Mouse (Mus musculus) embryonic facial prominence, embryonic 12.5 days (tissue): Measurements from ENCODE around the gene Boc. TPM values are rescaled to one million over a fixed set of nuclear protein-coding genes. Genes with fewer than 3 reads are reported as not detected.
A peak's percentile ranks its signal among the peaks of the same experiment; 100 is the strongest.

Experiments
- ATAC-seq: fragments of 200-750 bp; cut with Nextera tagmentation; 2 replicates; pipeline ENCODE4 v1.8.0; 2017; ENCODE audit not compliant: insufficient number of reproducible peaks, insufficient read depth, low FRiP score, low TSS enrichment
- H3K27ac ChIP-seq: fragments of 300-500 bp; sonication (generic); 2 replicates; pipeline ENCODE4 v1.5.1; 2016; ENCODE audit warnings: mild to moderate bottlenecking
- H3K27me3 ChIP-seq: fragments of 300-500 bp; sonication (generic); 2 replicates; pipeline ENCODE4 v1.6.1; 2016; ENCODE audit warnings: mild to moderate bottlenecking, moderate library complexity
- H3K36me3 ChIP-seq: fragments of 300-500 bp; sonication (generic); 2 replicates; pipeline ENCODE4 v1.6.1; 2016; ENCODE audit warnings: mild to moderate bottlenecking
- H3K4me1 ChIP-seq: fragments of 300-500 bp; sonication (generic); 2 replicates; pipeline ENCODE4 v1.6.1; 2016
- H3K4me2 ChIP-seq: fragments of 300-500 bp; sonication (generic); replicated peaks from 2 replicates; pipeline ENCODE4 v1.6.1; 2016; ENCODE audit warnings: mild to moderate bottlenecking, moderate library complexity
- H3K4me3 ChIP-seq: fragments of 300-500 bp; sonication (generic); 2 replicates; pipeline ENCODE4 v1.5.1; 2016; ENCODE audit warnings: mild to moderate bottlenecking
- H3K9ac ChIP-seq: fragments of 300-500 bp; sonication (generic); 2 replicates; pipeline ENCODE4 v1.6.1; 2016; ENCODE audit warnings: mild to moderate bottlenecking, moderate library complexity
- H3K9me3 ChIP-seq: fragments of 300-500 bp; sonication (generic); 2 replicates; pipeline ENCODE4 v1.6.1; 2016; ENCODE audit warnings: mild to moderate bottlenecking, moderate library complexity
- WGBS: fragments of 180-500 bp; shearing (Covaris S2); methylation state at CpG from one replicate; pipeline ENCODE4 v1.1.7; 2016; 5-methylcytosine and 5-hydroxymethylcytosine counted together
- polyA plus RNA-seq: library from polyadenylated mRNA; unstranded; fragments of >200 nt; fragmentation: Nextera tagmentation; extraction: Ambion mirVana; gene quantifications from 2 replicates; pipeline ENCODE4 v1.2.1, GENCODE M21; 2016

The Boc gene
- polyA plus RNA-seq, 1 experiment from 2014 or later = 37.1 TPM

DNA sequence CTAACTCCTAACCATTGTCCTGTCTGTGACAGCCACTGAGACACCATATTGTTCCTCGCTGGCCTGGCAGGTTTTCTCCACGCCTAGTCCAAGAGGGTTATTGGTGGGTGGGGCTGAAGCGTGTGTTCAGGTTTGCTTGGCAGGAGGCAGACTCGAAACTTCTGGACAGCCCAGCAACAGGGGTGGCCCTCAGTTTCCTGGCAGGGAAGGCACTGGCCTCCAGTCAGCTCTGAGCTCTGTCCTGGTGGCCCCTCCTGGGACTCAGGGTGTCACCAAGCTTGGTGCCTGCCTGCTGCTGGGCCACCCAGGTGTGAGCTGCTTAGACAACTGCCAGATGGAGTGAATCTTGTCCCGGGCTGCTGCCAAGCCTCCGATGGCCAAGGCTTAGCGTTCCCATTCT, 56.4 kb downstream of the Boc start:
- Histone ChIP-seq H3K4me2 (no peak overlapping the region), H3K9me3 (peaks cover 3% of the 10 kb centered on the region; the same call in 1 of the 2 replicates), H3K36me3 (peaks cover 89% of the 10 kb centered on the region), H3K4me1 (0 out of 2 replicates have a peak, but pooled peaks cover 5% of the 10 kb centered on the region), H3K27me3 (no peaks in the 10 kb centered on the region), H3K27ac (no peak overlapping the region), H3K4me3 (no peak overlapping the region), H3K9ac (no peak overlapping the region)
- 86% methylated on average over 7 of the region's 7 CpGs for WGBS
- no peak for ATAC-seq

DNA sequence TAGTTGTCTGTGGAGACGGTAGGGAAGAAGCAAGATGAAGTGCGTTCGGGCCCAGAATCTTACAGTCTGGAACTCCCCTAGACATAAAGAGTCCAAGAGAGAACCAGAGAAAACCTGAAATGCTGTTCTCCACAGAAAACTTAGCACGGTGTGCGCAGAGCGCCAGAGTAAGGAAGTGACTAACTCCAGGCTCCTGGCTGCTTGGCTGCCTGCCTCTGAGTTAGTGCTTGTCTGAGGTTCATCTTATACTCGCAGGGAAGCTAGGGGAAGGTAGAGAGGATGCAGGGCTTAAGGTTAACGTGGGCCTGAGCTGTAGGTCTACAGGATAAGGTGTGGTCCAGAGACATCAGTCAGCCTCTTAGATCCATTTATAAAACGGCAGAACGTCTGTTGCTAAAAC, 56.9 kb downstream of the Boc start:
- Histone ChIP-seq H3K9me3 (peaks cover 3% of the 10 kb centered on the region; the same call in 1 of the 2 replicates), H3K36me3 (peaks cover 95% of the 10 kb centered on the region), H3K9ac (no peak overlapping the region), H3K4me3 (no peak overlapping the region), H3K4me2 (no peak overlapping the region), H3K27ac (no peak overlapping the region), H3K27me3 (no peaks in the 10 kb centered on the region), H3K4me1 (no peaks in the 10 kb centered on the region)
- 90% methylated on average over 10 of the region's 10 CpGs for WGBS
- no peak for ATAC-seq

DNA sequence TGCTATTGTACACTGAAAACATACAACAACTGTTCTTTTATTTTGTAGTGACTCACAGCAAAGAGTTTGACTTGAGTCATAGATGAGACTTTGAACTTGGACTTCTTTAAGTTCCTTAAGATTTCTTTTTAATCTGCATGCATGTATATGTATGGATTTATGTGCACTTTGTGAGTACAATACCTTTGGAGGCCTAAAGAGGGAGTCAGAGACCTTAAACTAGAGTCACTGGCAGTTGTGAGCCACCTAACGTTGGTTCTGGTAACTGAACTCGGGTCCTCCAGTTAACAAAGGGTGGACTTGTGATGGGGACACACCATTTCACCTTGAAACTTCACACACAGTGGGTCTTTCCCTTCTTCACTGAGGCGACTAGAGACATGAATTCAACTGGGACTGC, 60.2 kb downstream of the Boc start:
- Histone ChIP-seq H3K4me2 (no peak overlapping the region), H3K9me3 (no peaks in the 10 kb centered on the region), H3K27me3 (no peaks in the 10 kb centered on the region), H3K27ac (no peak overlapping the region), H3K36me3 (peaks cover 84% of the 10 kb centered on the region), H3K4me1 (peaks cover 23% of the 10 kb centered on the region), H3K9ac (no peak overlapping the region), H3K4me3 (no peak overlapping the region)
- WGBS = 91% methylated on average over 3 of the region's 3 CpGs
- ATAC-seq = no peak

DNA sequence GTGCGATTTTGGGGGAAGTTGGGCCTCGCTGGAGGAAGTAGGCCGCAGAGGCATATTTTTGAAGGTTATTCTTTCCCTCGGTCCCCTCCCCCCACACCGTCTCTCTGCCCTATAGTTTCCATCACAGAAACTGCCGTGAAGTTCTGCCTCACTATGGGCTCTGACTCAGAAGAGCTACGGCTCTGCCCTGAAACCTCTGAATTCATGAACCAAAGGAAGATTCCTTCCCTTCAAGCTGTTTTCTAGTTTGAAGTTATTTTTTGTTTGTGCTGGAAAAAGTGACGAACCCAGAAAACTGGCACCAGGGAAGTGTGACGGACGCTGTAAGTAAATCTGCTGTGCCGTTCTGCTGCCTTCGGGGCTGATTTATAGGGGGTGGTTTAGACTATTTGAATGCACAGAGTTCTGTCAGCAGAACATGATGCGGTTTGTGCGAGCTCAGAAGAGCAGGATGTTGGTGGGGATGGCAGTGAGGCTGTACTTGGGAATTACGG, 61.7 kb downstream of the Boc start:
- 81% methylated on average over 15 of the region's 15 CpGs for WGBS
- no peak overlapping the region for H3K9ac ChIP-seq
- no peak overlapping the region for H3K27ac ChIP-seq
- H3K27me3 ChIP-seq = no peaks in the 10 kb centered on the region
- no peak overlapping the region for H3K4me3 ChIP-seq
- H3K4me2 ChIP-seq = no peak overlapping the region
- H3K9me3 ChIP-seq = no peaks in the 10 kb centered on the region
- peaks cover 23% of the 10 kb centered on the region for H3K4me1 ChIP-seq
- ATAC-seq = no peak
- H3K36me3 ChIP-seq = peaks cover 84% of the 10 kb centered on the region

DNA sequence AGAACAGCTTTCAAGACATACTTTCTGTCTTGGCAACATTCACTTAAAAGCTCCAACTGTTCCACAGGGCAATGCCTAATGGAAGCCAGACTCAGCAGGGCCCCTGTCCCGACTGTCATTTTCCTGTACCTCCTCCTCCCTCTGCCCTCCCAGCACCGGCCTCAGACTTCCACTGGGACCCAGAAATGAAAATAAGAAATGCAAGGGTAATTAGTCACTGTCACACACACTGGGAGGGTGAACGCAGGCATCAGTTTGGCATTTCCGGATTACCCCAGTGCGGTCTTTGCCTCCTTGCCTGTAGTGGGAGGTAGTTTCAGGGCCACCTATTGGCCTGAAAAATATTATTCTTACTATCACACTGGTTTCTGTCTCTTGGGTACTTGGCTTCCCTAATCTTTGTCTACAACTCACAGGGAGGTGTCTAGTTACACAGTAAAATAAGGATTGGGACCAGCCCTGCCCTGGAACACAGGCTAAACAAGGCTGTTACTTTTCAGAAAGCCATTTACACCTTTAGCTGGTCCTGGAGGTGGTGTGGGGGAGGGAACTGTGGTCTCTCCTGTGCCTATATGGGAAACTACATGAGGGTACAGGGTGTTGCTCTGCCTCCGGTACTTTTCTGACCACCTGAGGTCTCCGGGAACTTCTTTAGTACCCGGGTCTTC, 64.1 kb downstream of the Boc start:
- H3K27me3 ChIP-seq = no peaks in the 10 kb centered on the region
- WGBS = 39% methylated on average over 8 of the region's 8 CpGs
- ATAC-seq = 0 out of 2 replicates have a peak, but pooled peaks have one; percentile 43
- no peaks in the 10 kb centered on the region for H3K9me3 ChIP-seq
- H3K27ac ChIP-seq = peak overlapping the region; percentile 86
- no peak overlapping the region for H3K4me3 ChIP-seq
- no peak overlapping the region for H3K9ac ChIP-seq
- peaks cover 84% of the 10 kb centered on the region for H3K36me3 ChIP-seq
- no peak overlapping the region for H3K4me2 ChIP-seq
- H3K4me1 ChIP-seq = peaks cover 23% of the 10 kb centered on the region

DNA sequence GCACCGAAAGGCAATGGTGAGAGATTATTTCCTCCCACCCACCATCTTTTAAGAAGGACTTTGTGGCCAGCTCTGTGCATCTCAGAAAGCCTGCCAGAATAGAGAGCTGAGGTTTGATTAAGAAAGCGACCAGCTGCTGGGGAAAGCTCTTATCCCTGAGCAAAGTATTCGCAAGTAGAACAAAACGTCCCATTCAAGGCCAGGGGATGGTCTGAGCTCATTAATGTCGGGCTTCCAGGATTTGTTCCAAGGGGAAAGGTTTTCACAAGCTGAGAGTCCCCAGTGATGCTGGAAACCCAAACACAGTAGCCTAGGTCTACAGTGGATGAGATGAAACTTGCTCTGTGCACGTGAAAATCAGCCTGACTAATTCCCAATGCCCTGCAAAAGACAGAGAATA, 64.8 kb downstream of the Boc start:
- Histone ChIP-seq H3K4me2 (no peak overlapping the region), H3K27ac (peak overlapping the region; percentile 86; the same call in 1 of the 2 replicates), H3K36me3 (peaks cover 84% of the 10 kb centered on the region), H3K4me3 (no peak overlapping the region), H3K27me3 (no peaks in the 10 kb centered on the region), H3K4me1 (peaks cover 23% of the 10 kb centered on the region), H3K9ac (no peak overlapping the region), H3K9me3 (no peaks in the 10 kb centered on the region)
- no peak for ATAC-seq
- WGBS = 33% methylated on average over 6 of the region's 6 CpGs

DNA sequence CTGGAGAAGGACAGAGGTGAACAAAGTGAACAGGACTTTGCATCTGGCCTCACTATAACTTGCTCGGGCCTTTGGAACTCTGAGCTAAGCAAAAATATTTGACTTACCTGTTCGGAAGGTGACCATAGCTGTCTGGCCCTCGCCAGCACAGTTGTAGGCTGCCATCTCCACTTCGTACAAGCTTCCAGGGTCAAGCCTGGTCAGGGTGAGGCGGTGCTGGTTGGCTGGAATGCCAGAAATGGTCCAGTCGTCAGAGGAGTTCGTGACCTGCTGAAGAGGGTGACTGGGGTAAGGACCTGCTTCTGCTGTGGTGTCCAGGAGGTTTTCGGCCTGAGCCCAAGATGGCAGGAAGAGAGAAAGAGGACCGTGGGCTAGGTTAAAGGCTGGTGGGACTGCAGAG, 66.0 kb downstream of the Boc start:
- Histone ChIP-seq H3K9ac (no peak overlapping the region), H3K9me3 (no peaks in the 10 kb centered on the region), H3K27me3 (no peaks in the 10 kb centered on the region), H3K4me2 (no peak overlapping the region), H3K27ac (no peak overlapping the region), H3K4me3 (no peak overlapping the region), H3K36me3 (peaks cover 84% of the 10 kb centered on the region), H3K4me1 (peaks cover 23% of the 10 kb centered on the region)
- WGBS = 86% methylated on average over 9 of the region's 9 CpGs
- no peak for ATAC-seq

DNA sequence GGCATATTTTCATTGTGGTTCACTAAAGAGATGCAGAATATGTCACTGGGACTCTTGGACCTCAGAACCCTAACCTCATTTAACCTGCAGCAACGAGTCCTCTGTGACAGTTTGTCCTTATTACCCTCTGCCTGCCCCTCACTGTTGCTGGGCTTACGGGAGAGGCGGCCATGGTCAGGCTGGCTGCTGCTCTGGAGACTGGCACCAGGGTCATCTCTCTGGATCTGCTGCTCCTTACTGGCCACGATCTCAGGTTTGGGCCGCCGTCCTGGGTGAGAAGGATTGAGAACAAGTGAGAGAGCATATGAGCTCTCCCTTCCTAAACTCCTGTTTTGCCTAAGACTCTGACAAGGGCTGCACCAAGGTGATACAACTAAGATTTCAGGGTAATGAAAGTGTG, 66.5 kb downstream of the Boc start:
- no peak overlapping the region for H3K4me2 ChIP-seq
- no peak for ATAC-seq

DNA sequence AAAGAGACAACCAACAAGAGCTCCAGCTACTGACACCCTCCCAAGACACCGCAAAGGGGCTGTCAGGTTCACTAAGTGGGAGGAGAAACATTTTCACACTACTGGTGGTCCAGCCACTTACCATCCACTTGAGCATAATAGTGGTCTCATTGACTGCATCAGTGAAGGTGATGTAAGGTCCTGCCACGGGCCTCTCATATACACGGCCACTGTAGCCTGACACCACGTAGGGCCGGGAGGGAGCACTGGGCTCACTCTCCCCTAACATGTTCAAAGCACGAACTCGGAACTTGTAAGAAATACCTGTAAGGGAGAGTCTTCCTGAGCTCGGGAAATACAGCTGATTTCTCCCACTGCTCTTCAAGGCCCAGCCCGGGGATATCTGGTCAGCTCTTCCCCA, 67.6 kb downstream of the Boc start:
- no peak for ATAC-seq
- no peak overlapping the region for H3K9ac ChIP-seq
- H3K9me3 ChIP-seq = no peaks in the 10 kb centered on the region
- no peaks in the 10 kb centered on the region for H3K27me3 ChIP-seq
- WGBS = 85% methylated on average over 9 of the region's 9 CpGs
- H3K4me1 ChIP-seq = peaks cover 22% of the 10 kb centered on the region
- no peak overlapping the region for H3K4me2 ChIP-seq
- peaks cover 84% of the 10 kb centered on the region for H3K36me3 ChIP-seq
- no peak overlapping the region for H3K4me3 ChIP-seq
- H3K27ac ChIP-seq = no peak overlapping the region

More for the DNA sequence above, 66.5 kb downstream of the Boc start:
- no peaks in the 10 kb centered on the region for H3K9me3 ChIP-seq
- peaks cover 23% of the 10 kb centered on the region for H3K4me1 ChIP-seq
- no peak overlapping the region for H3K9ac ChIP-seq
- no peak overlapping the region for H3K27ac ChIP-seq
- H3K27me3 ChIP-seq = no peaks in the 10 kb centered on the region
- 93% methylated on average over 6 of the region's 6 CpGs for WGBS
- H3K4me3 ChIP-seq = no peak overlapping the region
- peaks cover 84% of the 10 kb centered on the region for H3K36me3 ChIP-seq

DNA sequence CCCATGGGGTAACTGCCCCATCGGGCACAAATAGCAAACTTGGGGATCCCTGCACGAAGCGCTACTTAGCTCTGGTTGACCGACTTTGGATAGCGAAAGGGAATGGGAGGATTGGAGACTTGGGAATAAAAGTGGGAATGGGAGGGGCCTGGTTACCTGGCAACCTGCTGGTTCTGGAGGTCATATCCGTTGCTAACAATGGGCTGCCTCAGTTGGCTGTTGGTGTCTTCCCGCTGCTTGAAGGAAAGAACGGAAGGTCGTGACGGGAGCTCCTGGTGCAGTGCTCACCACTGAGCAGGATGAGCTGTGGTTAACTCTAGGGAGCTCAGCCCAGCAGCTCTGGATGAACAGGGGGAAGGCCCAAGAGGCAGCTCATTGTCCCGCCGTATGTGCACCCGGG, 71.5 kb downstream of the Boc start:
- Histone ChIP-seq H3K4me1 (no peaks in the 10 kb centered on the region), H3K36me3 (peaks cover 83% of the 10 kb centered on the region), H3K27ac (no peak overlapping the region), H3K9ac (no peak overlapping the region), H3K27me3 (no peaks in the 10 kb centered on the region), H3K4me3 (no peak overlapping the region), H3K4me2 (no peak overlapping the region), H3K9me3 (no peaks in the 10 kb centered on the region)
- ATAC-seq = no peak
- 88% methylated on average over 13 of the region's 13 CpGs for WGBS

DNA sequence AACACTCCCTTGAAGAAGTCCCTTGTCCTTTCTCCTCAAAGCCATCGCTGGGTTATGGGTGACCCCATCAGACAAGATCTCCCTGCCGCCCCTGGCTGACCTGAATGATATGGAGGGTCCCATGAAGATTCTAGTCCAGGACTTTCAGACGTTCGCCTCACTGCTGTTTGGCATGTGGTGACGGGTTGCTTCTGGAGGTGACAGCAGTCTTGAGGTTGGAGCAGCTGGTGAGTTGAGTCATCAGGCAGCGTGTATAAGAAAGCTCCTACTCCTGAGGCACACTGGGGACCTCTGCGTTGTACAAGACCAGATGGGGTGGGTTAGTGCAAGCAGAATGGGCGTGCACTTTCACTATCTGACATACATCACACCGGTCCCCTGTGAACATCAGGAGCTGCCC, 72.1 kb downstream of the Boc start:
- no peak overlapping the region for H3K4me2 ChIP-seq
- H3K36me3 ChIP-seq = peaks cover 78% of the 10 kb centered on the region
- H3K4me3 ChIP-seq = no peak overlapping the region
- no peak overlapping the region for H3K9ac ChIP-seq
- H3K27ac ChIP-seq = no peak overlapping the region
- H3K9me3 ChIP-seq = no peaks in the 10 kb centered on the region
- WGBS = 91% methylated on average over 9 of the region's 9 CpGs
- H3K4me1 ChIP-seq = no peaks in the 10 kb centered on the region
- H3K27me3 ChIP-seq = no peaks in the 10 kb centered on the region
- ATAC-seq = no peak

DNA sequence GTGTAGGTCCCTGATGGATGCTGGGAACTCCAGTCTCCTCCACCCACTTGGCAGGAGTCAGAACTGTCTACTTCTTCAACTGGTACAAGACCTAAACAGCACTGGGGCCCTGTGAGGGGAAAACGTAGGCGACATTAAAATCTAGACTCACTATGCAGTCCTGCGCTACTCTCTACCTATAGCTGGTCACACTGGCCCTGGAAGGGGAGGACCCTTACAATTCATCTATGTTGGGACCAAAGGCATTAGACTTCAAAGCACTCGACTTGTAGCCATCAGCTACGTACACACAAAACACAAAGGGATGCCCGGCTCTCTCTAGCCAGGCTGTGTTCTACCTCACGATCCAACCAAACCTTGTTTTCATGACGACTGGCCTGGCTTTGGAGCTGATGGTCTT, 73.0 kb downstream of the Boc start:
- H3K9ac ChIP-seq = no peak overlapping the region
- H3K27me3 ChIP-seq = no peaks in the 10 kb centered on the region
- ATAC-seq = no peak
- no peak overlapping the region for H3K27ac ChIP-seq
- H3K4me2 ChIP-seq = no peak overlapping the region
- H3K4me1 ChIP-seq = peaks cover 4% of the 10 kb centered on the region; the same call in 1 of the 2 replicates
- 87% methylated on average over 8 of the region's 8 CpGs for WGBS
- no peak overlapping the region for H3K4me3 ChIP-seq
- H3K36me3 ChIP-seq = peaks cover 68% of the 10 kb centered on the region
- H3K9me3 ChIP-seq = no peaks in the 10 kb centered on the region
